Mouse (Mus musculus) embryo, embryonic 10.5 days (tissue): ENCODE measurements around the gene Eml6.

ENCODE experiments used
- DNase-seq: peaks from one replicate; pipeline ENCODE4 v3.0.0-alpha.2; 2015; ENCODE audit warnings: low spot score

The Eml6 gene

GRCm38 (mm10) chr11:29748750-29749467 is 276.9 kb downstream of the Eml6 start:
- no peak for DNase-seq

DNA sequence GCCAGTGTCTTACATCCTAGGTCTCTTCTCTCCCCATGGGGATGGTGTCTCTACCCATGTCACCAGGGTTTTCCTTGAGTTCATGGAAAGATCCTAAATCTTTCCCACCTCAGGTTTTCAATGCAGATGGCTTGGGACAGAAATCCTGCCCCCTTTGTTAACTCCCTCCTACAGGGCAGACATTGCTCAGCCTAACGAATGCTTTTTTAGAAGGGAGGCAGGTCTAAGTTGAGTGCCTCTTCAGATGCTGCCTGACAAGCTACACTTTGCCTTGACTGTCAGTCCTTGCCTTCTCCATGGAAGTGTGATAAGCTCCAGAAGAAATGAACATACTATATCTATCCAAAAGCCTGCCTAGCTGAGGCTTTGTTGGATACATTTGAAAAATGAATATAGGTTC is 278.0 kb downstream of the Eml6 start:
- no peak for DNase-seq

- no peak for DNase-seq
Measured at GRCm38 (mm10) chr11:29747365-29747764, 278.5 kb downstream of the Eml6 start.

- DNase-seq: no peak
Measured at GRCm38 (mm10) chr11:29746203-29746602, 279.6 kb downstream of the Eml6 start.

DNA sequence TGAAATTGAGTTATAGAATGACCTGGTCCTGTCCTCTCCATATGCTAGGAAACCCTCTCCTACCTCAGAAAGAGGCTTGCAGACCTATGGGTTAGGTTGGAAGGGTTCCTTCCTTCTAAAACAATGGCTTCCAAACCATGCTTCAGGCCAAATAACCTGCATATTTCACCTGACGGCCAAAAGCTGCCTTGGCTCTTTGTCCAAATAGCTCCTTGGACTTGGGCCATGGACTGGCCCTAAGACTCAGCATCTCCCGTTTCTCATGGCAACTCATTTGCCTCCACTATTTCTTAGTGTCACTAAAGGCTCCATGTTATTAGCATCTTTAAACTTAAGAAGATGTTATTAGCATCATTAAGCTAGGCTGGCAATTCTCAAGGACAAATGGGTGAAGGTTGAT is 280.3 kb downstream of the Eml6 start:
- DNase-seq: no peak

- no peak for DNase-seq
Measured at GRCm38 (mm10) chr11:29744760-29745430, 280.9 kb downstream of the Eml6 start.

DNA sequence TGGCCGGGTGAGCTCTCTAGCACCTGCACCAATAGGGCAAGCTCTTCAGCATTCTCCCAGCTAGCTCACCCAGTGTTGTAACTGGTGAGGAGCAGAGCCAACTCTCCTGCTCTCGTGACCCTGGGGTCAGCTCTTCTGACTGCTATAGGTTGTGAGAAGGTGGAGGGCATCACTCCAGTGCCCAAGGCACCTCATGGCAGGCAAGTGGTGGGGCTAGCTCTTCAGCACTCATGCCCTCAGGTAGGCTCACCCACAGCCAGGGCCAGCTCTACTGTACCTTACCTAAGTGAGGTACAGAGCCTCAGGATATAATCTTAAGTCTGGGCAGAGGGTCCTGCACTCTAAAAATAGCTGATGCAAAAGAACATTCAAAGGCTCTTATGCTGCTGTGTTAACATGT is 286.1 kb downstream of the Eml6 start:
- DNase-seq: no peak

GRCm38 (mm10) chr11:29727901-29728300 is 297.9 kb downstream of the Eml6 start:
- DNase-seq: no peak

DNA sequence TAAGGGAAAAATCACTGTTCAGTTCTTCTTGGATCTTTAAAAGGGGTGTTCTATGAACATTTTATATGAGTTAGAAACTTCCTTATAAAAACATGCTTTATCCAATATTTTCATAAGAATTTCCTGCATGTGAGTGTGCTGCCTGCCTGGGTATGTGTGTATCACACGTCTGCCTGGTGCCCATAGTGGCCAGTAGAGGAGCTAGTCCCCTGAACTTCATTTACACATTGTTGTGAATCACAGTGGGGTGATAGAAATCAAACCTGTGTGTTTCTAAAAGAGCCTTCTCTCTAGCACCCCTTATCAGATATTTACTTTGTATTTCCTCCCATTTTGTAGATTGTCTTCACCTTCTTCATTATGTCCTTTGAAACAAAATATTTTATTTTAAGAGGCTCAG is 300.2 kb downstream of the Eml6 start:
- no peak for DNase-seq

DNA sequence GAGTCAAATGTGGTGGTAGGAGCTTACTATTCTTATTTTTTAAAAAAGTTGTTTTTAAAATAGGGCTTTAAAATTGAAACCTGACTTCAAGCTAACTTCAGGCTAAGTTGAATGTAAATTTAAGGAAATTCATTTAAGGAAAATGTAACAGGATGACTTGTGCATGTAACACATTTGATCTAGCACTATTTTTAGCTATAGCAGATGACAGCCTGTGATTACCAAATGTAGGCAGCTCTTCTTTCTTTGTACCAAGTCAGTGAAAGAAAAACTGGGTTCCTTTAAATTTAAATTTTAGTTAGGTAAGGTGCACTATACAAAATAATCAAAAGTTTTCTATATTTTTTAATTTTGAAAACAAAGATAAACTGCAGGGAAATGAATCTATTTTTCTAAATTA is 300.7 kb downstream of the Eml6 start:
- DNase-seq: no peak

GRCm38 (mm10) chr11:29724213-29724612 is 301.6 kb downstream of the Eml6 start:
- no peak for DNase-seq

- no peak for DNase-seq
Measured at GRCm38 (mm10) chr11:29719597-29719996, 306.2 kb downstream of the Eml6 start.

DNA sequence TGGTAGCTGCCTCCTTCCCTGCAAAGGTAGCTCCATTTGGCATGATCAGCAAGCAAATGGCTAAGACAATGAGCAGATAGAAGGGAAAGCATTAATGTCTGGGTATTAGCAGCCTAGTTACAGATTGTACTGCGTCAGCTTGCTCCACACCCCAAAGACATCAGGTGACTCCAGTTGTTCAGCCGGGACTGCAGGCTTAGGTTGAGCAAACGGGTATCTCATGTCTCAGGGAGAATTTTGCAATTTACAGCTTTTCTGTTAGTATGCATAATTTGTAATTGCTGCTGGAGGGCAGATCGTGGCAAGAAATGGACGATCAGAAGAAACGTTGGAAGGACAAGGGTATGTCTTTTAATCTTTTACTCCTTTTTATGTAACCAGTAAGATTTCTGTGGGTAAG is 307.3 kb downstream of the Eml6 start:
- no peak for DNase-seq

- DNase-seq: no peak
Measured at GRCm38 (mm10) chr11:29715499-29715898, 310.3 kb downstream of the Eml6 start.

DNA sequence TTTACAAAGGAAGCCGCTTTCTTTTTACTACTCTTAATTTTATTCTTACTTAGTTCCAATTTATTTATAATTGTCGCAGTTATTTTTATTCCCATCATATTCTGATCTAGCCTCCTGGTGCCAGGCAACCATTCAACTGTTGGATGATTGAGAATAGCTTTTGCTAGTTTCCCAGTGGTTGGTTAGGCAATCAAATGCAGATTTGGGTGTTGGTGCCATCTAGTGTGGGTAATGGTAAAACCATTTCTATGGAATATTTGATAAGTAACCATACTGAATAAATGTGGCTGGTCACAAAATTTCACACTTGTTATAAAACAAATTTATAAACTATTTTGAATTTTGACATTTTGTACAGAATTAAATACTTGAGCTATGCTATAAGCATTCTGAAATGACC is 311.0 kb downstream of the Eml6 start:
- peak; percentile 21 for DNase-seq

DNA sequence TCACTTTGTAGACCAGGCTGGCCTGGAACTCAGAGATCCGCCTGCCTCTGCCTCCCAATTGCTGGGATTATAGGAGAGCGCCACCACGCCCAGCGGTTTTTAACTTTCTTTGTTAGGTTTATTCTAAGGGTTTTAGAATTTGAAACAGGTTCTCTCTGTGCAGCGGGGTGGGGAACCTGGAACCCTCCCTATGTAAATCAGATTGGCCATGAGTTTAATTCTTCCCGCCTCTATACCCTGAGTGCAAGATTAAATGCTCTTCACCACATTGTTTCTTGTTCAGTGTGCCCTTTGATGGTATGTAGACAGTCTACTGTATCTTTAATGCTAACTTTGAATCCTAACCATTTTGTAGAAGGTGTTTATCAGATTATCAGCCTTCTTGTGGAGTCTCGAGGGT is 311.7 kb downstream of the Eml6 start:
- no peak for DNase-seq

GRCm38 (mm10) chr11:29709512-29709911 is 316.3 kb downstream of the Eml6 start:
- DNase-seq: no peak

- DNase-seq: no peak
Measured at GRCm38 (mm10) chr11:29706845-29707244, 319.0 kb downstream of the Eml6 start.

GRCm38 (mm10) chr11:29705263-29705662 is 320.6 kb downstream of the Eml6 start:
- DNase-seq: no peak

GRCm38 (mm10) chr11:29702721-29703120 is 323.1 kb downstream of the Eml6 start:
- DNase-seq: no peak

- DNase-seq: no peak
Measured at GRCm38 (mm10) chr11:29694754-29695153, 331.1 kb downstream of the Eml6 start.

GRCm38 (mm10) chr11:29693576-29694410 is 332.0 kb downstream of the Eml6 start:
- peak; percentile 92 for DNase-seq
